24 mouse cellular contexts compared by ENCODE assay signal in the genomic region with DNA sequence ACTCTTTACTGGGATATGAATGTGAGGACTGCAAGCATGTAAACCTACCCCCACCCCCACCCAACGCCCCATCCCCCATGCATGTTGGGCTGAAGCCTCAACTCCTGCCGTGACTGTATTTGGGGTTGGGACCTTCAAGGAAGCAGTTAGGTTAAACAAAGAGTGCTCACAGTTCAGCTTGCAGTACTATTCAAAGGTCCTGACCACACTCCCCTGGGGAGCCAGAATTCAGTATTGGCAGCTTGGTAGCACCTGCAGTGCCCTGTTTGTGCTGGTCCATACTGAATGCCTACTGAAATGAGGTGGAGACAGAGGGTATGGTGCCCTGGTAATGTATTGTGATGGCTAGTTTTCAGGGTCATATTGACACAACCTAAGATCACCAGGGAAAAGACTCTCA.
"Had no signal": no experiment of that assay in that cellular context is flagged by ENCODE, and none has a peak within 500 bp of the region (broad histone marks: within the 10 kb centered on the region; RNA-seq: fewer than 3 reads in every experiment).

No protein-coding gene starts in this region.

- H3K9me3 ChIP-seq: heart, embryonic 13.5 days; heart, embryonic 15.5 days; hindbrain, embryonic 13.5 days; hindbrain, embryonic 15.5 days; kidney, embryonic 15.5 days; limb, embryonic 13.5 days; limb, embryonic 15.5 days had no signal

- H3K27ac ChIP-seq: heart, adult 2 months; heart, embryonic 13.5 days; heart, embryonic 15.5 days; hindbrain, embryonic 13.5 days; hindbrain, embryonic 15.5 days; hindbrain, postnatal 0 days; kidney, embryonic 15.5 days; kidney, postnatal 0 days; limb, embryonic 13.5 days; limb, embryonic 15.5 days had no signal

- H3K9ac ChIP-seq: heart, embryonic 13.5 days; heart, embryonic 15.5 days; hindbrain, embryonic 13.5 days; hindbrain, embryonic 15.5 days; kidney, embryonic 15.5 days; limb, embryonic 13.5 days; limb, embryonic 15.5 days had no signal

- H3K4me2 ChIP-seq: heart, embryonic 11.5 days; heart, embryonic 13.5 days; heart, embryonic 15.5 days; hindbrain, embryonic 13.5 days; hindbrain, embryonic 15.5 days; kidney, embryonic 15.5 days; limb, embryonic 13.5 days; limb, embryonic 15.5 days had no signal

- H3K4me3 ChIP-seq: heart, adult 2 months; heart, embryonic 13.5 days; heart, embryonic 15.5 days; hindbrain, embryonic 13.5 days; hindbrain, embryonic 15.5 days; kidney, embryonic 15.5 days; limb, embryonic 13.5 days; limb, embryonic 15.5 days had no signal

- H3K27me3 ChIP-seq: heart, embryonic 13.5 days; heart, embryonic 15.5 days; hindbrain, embryonic 13.5 days; hindbrain, embryonic 15.5 days; kidney, embryonic 15.5 days; limb, embryonic 13.5 days; limb, embryonic 15.5 days had no signal

- H3K4me1 ChIP-seq: heart, embryonic 13.5 days; hindbrain, embryonic 13.5 days; hindbrain, embryonic 15.5 days; limb, embryonic 13.5 days; limb, embryonic 15.5 days had no signal

- H3K36me3 ChIP-seq: heart, embryonic 13.5 days; heart, embryonic 15.5 days; hindbrain, embryonic 13.5 days; hindbrain, embryonic 15.5 days; kidney, embryonic 15.5 days; limb, embryonic 13.5 days; limb, embryonic 15.5 days had no signal

- DNase-seq: gastrocnemius, postnatal 14 days; gastrocnemius, postnatal 36 days; heart, adult 11 months; heart, adult 2 months; heart, postnatal 14 days; heart, postnatal 36 days; kidney, adult 11 months; kidney, adult 2 months; kidney, adult 9 months; kidney, postnatal 14 days; kidney, postnatal 36 days; layer of hippocampus, adult 9-11 months; layer of hippocampus, postnatal 36 days; left cerebral cortex, postnatal 4 days had no signal
